Mouse (Mus musculus): ENCODE results near the gene Mtif2.
A peak's percentile ranks its signal among the peaks of the same experiment; 100 is the strongest.
"Not testable (repeated sequence)": the region's sequence is repeated elsewhere in the genome, so short reads cannot be mapped to it uniquely, and the experiment has no call there.

Mtif2 gene

DNA sequence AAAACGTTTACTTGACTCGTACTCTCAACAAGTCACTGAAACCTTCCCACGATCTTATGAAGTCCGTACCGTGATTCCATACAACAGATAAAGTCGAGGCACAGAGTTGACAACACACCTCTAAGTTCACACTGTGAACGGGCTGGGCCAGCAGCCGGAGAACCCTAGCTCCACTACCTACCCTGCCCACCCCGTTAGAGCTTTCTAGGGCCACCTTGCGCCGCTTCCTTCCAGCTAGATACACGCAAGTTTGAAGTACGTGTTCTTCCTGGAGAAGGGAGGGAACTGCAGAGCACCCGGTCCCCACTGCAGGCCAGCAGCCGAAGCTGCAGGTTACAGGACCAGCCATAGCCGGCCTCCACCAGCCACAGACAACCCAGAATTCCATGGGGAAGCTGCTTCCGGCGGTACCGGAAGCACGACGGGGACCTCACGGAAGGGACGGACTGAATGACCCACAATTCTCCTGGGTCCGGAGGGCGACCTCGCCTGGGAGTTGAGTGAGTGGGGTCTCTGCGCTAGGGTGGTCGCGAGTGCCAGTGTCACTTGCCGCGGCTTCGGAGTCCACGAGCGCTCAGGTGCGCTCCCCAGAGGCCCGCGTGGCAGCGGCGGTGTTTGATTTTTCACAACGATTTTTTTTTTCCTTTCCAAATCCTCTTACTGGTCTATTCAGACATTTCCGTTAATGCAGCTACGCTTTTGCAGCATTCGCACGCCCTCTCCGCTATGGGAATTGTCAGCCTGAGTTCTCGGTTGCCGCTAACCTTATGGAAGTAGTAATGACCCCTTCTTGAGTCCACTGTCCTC is at the start of gene Mtif2:
Gene Mtif2 (plus strand): TSS at position 421 of the 807 bp plus-strand sequence.
- DNase-seq = peak; percentile 41 to 49

DNA sequence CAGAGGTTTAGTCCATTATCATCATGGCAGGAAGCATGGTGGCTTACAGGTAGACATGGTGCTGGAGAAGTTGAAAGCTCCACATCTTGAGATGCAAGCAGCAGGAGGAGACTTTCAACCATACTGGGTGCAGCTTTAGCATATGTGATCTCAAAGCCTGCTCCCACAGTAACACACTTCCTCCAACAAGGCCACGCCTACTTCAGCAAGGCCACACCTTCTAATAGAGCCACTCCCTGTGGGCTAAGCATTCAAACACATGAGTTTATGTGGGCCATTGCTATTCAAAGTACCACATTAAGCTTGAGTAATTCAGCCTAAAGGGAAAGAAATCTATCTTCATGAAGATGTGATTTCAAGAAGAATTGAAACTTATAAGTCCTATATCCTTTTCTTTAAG is 33.1 kb upstream of the Mtif2 start:
- no peak for DNase-seq

GRCm38 (mm10) chr11:29496962-29497361 is 29.2 kb upstream of the Mtif2 start:
- no peak for DNase-seq

GRCm38 (mm10) chr11:29503948-29504893 is 22.0 kb upstream of the Mtif2 start:
- DNase-seq = no peak

DNA sequence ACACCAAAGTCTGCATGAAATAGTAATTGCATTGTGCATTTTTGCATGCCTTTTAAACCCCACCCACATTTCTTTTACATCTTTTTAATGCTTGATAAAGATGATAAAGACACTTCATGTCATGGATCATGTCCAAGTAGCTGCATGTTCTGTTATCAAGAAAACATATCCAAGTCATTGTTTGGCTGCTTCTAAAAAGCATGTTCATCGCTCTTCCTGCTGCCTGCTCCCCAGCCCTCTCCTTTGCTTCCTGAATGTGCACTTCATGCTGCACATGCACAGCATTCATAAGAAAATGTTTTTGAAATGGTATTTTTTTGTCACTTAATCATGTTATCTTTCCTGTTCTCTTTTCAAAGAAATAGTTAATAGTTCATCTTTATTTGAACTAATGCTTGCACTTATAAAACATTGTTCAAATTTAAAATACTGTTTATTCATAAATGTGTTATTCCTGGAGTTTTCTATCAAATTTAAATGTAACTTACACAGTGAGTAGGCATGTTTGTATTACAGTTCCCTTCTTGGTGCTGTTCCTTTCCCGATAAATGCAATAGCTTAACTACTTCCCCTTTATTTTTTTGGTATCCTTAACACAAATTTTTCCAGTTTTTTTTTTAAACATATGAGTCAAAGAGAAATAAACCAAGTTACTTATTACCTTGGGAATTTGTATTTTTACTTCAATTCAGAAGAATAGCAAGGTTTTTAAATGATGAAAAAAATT is 21.1 kb upstream of the Mtif2 start:
- no peak for DNase-seq

GRCm38 (mm10) chr11:29509421-29509820 is 16.8 kb upstream of the Mtif2 start:
- DNase-seq = no peak

DNA sequence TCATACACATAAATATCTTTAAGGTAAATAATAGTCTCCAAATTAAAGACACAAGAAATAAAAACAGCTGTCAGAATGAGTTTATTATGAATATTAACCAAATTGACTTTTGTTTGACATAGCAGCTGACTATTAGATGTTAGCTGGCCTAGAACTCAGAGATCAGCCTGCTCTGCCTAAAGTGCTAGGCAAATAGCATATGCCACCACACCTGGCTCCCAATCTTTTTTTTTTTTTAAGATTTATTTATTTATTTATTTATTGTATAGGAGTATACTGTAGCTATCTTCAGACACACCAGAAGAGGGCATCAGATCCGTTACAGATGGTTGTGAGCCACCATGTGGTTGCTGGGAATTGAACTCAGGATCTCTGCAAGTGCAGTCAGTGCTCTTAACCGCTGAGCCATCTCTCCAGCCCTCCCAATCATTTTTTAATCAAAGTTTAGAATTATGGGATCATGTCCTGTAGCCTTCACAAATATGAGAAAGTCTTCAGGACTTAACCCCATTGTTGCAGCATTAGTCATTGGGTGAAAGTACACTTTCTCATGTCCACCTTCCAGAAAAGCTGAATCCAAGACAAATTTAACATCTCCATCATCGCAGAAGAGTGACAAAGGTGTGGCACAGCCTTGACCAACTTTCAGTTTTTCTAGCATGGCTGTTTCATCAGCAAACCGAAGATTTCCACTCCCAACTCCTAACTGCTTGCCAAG is 13.2 kb upstream of the Mtif2 start:
- DNase-seq = no peak

DNA sequence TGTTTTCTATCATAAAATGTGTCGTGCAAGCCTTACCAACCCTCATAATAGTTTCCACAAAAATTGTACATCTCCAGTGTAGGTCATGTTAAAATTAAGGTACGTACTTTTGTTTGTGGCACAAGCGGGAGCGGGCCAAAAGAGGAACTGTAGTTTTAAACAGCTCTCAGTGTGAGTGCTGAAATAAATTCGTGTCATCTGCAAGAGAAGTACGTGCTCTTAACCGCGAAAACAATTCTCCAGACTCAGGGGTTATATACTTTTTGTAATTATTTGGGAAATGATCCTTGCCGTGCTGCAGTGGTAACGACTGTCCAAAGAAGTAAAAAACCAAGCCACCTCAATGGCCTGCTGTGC is 11.9 kb upstream of the Mtif2 start:
- DNase-seq = no peak

DNA sequence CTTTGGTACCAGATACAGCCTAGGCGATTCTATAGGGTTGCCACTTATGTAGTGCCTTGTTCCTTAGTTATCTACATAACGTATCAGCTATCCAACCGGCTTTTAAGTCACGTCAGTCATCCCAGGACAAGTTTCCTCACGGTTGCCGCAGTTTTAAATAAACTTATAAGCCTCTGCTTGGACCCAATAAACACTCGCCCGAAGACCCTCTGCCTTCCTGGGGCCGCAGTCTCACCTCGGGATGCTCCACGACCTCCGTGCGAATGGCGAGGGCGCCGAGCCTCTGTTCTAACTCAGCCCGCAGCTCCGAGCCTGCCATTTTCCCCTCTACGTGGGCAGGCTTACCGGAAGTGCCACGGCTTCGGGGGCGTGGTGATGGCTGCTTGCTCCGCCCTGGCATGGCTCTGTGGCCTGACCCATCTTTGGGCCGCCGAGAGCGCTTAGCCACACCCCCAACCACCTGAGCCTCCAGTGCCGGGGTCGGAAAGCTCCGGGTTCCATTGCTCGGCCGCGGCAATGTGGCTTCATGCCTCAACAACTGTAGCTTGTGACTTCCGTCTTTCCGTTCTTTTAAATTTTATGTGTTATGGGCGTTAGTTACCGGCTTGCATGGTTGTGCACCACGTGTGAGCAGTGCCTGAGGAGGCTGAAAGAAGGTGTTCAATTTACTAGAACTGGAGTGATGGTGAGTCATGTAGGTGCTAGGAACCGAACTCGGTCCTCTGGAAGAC is 11.4 kb upstream of the Mtif2 start, which contains the start of gene Prorsd1:
Gene Prorsd1 (minus strand): TSS at position 352 of the 731 bp plus-strand sequence.
- peak; percentile 86 to 89 for DNase-seq

GRCm38 (mm10) chr11:29538201-29538600 is 12.0 kb downstream of the Mtif2 start:
- DNase-seq = no peak

DNA sequence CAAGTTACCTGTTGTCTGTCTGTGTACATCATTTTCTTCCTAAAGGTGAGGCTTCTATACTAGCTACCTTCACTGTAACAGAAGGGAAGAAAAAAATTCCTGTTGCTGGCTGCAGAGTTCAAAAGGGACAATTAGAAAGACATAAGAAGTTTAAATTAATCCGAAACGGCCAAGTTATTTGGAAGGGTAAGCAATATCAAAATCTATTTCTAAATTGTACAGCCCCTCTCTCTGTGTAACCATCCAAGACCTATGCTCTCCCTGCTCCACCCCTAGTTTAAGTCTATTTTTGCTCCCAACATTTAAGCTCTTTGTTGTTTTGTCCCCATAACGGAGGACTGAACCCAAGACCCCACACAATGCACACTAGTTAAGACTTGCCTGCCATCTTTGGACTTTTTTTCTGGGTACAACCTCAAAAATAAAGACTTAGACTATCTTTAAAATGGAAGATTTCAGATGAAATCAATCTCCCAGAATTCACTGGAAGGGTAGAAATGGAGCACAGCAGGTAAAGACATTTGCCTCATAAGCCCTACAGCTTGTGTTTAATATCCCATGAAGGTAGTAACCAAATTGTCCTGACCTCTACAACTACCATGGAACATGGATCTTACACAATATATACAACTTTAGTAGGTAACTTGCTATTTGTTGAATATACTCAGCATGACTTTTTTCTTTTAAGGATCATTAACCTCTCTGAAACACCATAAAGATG is 18.2 kb downstream of the Mtif2 start:
- DNase-seq = no peak

GRCm38 (mm10) chr11:29545150-29545752 is 19.0 kb downstream of the Mtif2 start:
- not testable (repeated sequence) for DNase-seq

- DNase-seq = not testable (repeated sequence)
Measured at GRCm38 (mm10) chr11:29546297-29546696, 20.1 kb downstream of the Mtif2 start.

DNA sequence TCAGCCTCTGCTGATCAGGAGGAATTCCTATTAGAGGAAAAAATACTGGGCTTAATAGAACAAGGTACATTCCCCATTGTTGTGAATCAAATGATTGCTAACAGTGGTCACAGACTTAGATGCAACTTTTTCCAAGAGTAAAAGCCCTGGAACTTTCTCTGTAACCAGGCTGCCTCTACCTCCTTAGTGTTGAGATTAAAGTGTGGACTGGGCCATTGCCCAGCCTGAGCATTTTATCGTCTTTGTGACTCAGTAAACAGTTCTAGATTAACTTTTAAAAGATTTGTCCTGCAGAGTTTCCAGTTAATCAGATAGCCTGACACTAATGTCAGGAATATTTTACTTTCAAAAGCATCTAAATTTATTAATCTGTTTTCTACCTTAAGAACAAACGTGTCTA is 20.6 kb downstream of the Mtif2 start:
- no peak for DNase-seq

DNA sequence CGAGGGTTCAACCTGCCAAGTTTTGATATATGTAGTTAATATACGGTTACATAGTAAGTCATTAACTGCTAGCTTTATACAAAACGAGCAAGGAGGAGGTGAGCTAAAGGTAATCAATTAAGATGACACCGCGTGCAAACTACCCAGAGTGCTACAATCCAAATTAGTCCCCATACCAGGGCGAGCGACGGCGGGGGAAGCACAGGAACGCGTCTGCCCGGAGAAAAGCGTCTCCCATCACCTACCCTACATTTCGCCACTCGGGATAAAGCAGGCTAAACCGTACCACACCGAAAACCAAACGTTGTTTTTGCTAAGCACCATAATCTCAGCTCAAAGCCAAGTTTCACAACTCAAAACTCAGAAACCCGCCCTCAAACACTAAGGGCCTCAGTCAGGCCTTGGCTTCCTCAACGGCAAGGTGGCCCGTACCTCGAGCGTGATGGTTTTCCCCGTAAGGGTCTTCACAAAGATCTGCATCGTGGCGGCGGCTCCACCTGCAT is 21.1 kb downstream of the Mtif2 start:
- DNase-seq = peak in 1 of 2 experiments; percentile 4

DNA sequence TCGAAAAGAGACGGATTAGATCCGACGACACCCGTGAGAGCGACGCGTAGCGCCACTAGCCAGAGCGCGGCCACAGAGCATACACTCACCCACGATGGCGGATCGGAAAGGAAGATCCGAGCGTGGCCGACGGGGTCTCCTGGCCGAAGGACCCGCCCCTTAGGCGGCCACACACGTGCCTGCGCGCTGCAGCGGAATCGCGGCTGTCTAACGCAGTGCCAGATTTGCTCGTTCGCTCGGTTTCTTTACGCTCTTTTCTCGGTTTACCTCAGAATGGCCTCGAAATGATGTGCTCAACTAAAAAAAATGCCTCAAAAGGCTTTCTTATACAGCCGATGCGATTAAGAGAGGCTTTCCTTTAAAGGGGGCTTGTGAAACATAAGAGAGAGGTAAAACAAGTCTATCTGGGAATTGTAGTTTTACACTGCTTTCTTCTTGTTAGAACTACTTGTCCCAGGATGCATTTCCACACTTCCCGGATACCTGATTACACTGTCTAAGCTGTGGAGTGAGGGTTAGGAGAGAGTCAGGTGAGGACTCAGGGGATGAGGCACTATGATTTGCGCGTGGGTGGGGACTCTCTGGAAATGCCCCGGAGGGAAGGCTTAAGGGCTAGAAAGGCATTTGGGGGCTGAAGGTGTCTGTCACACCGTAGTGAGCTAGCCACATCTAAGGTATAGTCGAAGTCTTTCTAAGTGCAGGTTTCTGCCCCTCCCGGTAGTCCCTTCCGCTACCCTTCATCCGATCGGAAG is 21.7 kb downstream of the Mtif2 start, which contains the start of the genes Clhc1 and Rps27a:
Gene Clhc1 (plus strand): TSS at position 199 of the 752 bp plus-strand sequence.
Gene Rps27a (minus strand): TSS at position 358 of the 752 bp plus-strand sequence.
- DNase-seq = peak; percentile 78 to 86

DNA sequence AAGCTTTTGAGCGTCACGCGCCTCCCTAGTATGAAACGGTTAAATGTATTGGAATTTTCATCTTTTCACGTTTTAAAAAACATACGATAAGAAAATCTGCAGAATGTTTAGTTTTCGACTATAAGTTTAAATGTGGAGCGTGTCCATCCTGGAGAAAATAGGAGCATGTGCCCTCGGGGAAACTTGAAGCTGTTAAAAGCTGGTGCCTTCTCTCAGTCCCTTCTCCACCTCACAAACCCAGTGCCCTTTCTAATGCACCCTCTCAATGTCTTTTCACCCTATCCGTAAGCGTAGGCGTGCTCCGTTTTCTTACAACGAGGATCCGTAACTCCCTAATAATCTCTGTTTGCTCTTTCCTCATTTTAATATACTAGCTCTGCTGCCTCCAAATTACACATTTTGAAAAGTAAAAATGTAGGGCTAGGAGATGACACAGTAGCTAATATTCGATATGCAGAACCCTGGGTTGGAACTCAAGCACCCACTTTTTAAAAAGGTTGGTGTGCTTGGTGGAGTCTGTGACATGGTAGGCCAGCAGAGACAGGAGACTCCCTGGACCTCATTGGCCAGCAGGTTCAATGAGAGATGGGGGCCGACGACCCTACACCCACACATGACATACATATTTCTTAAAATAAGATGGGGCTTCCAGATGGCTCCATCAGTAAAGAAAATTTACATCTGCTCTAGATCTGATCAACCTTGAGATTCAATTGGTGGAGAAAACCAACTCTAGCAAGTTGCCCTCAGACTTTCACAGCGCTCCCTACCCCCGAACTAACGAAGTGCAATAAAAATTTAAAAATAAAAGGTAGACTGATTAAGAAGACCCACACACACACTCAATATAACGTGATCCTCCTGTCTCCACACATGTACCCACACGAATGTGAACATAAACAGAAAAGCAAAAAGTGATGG is 22.6 kb downstream of the Mtif2 start:
- DNase-seq = no peak

GRCm38 (mm10) chr11:29549425-29549778 is 23.2 kb downstream of the Mtif2 start:
- no peak for DNase-seq
